31 mouse cellular contexts compared by ENCODE assay signal in genomic region chr10:9912395-9912794, GRCm38 (mm10). TPM values are rescaled to one million over a fixed set of nuclear protein-coding genes. Genes with fewer than 3 reads are reported as not detected.
DNase-seq lines count a peak whose midpoint lies in the region; ATAC-seq lines count a peak whose summit lies in the region.
"Had no signal": no experiment of that assay in that cellular context is flagged by ENCODE, and none has a peak within 500 bp of the region (broad histone marks: within the 10 kb centered on the region; RNA-seq: fewer than 3 reads in every experiment).

No protein-coding gene starts in this region.

- no peaks in the 10 kb centered on the region for H3K27me3 ChIP-seq in forebrain, embryonic 13.5 days
- H3K27me3 ChIP-seq in forebrain, embryonic 11.5 days (ENCODE audit: control insufficient read depth, insufficient read depth, low read length): no peaks in the 10 kb centered on the region
- no peaks in the 10 kb centered on the region for H3K27me3 ChIP-seq in forebrain, embryonic 16.5 days (replicated peaks; ENCODE audit: control insufficient read depth, insufficient read depth, low read length)
- H3K27me3 ChIP-seq: CH12.LX; embryonic facial prominence, embryonic 13.5 days; heart, embryonic 13.5 days; hindbrain, embryonic 12.5 days; hindbrain, embryonic 15.5 days; intestine, embryonic 15.5 days had no signal

- 61% methylated on average over 5 of the region's 5 CpGs for WGBS in forebrain, embryonic 13.5 days
- 89% methylated on average over 5 of the region's 5 CpGs for WGBS in forebrain, embryonic 11.5 days
- 33% methylated on average over 5 of the region's 5 CpGs for WGBS in forebrain, embryonic 16.5 days

- peak; percentile 60 for ATAC-seq in forebrain, embryonic 13.5 days
- ATAC-seq in forebrain, embryonic 11.5 days (replicated peaks; ENCODE audit: low FRiP score): no peak
- ATAC-seq in forebrain, embryonic 16.5 days: 0 out of 2 replicates have a peak, but pooled peaks have one; percentile 23
- ATAC-seq: intestine, embryonic 15.5 days; Patski had no signal

- H3K4me2 ChIP-seq in forebrain, embryonic 13.5 days: no peak overlapping the region; the same call in 1 of the 2 replicates
- no peak overlapping the region for H3K4me2 ChIP-seq in forebrain, embryonic 11.5 days (ENCODE audit: low read depth, low read length, severe bottlenecking)
- H3K4me2 ChIP-seq in forebrain, embryonic 16.5 days (ENCODE audit: low read length): no peak overlapping the region
- H3K4me2 ChIP-seq: embryonic facial prominence, embryonic 13.5 days; heart, embryonic 13.5 days; hindbrain, embryonic 12.5 days; hindbrain, embryonic 15.5 days; intestine, embryonic 15.5 days had no signal

- no peaks in the 10 kb centered on the region for H3K36me3 ChIP-seq in forebrain, embryonic 13.5 days (ENCODE audit: poor library complexity, severe bottlenecking)
- H3K36me3 ChIP-seq in forebrain, embryonic 11.5 days (ENCODE audit: control insufficient read depth, insufficient read depth, low read length): no peaks in the 10 kb centered on the region
- no peaks in the 10 kb centered on the region for H3K36me3 ChIP-seq in forebrain, embryonic 16.5 days (ENCODE audit: control insufficient read depth, insufficient read depth)
- H3K36me3 ChIP-seq: embryonic facial prominence, embryonic 10.5 days; embryonic facial prominence, embryonic 13.5 days; G1E; heart, embryonic 10.5 days; heart, embryonic 13.5 days; hindbrain, embryonic 12.5 days; hindbrain, embryonic 15.5 days; intestine, embryonic 15.5 days had no signal

- H3K4me1 ChIP-seq in forebrain, embryonic 13.5 days: no peaks in the 10 kb centered on the region
- no peaks in the 10 kb centered on the region for H3K4me1 ChIP-seq in forebrain, embryonic 11.5 days (replicated peaks; ENCODE audit: control insufficient read depth, insufficient read depth, low read length)
- peaks cover 3% of the 10 kb centered on the region; the same call in 1 of the 2 replicates for H3K4me1 ChIP-seq in forebrain, embryonic 16.5 days (replicated peaks; ENCODE audit: control insufficient read depth, insufficient read depth, low read length)
- H3K4me1 ChIP-seq: embryonic facial prominence, embryonic 10.5 days; embryonic facial prominence, embryonic 13.5 days; heart, embryonic 10.5 days; hindbrain, embryonic 12.5 days; hindbrain, embryonic 15.5 days; intestine, embryonic 15.5 days had no signal

- H3K9ac ChIP-seq in forebrain, embryonic 13.5 days: no peak overlapping the region
- H3K9ac ChIP-seq in forebrain, embryonic 11.5 days (ENCODE audit: low read length): no peak overlapping the region
- no peak overlapping the region for H3K9ac ChIP-seq in forebrain, embryonic 16.5 days (replicated peaks; ENCODE audit: low read depth, low read length)
- H3K9ac ChIP-seq: embryonic facial prominence, embryonic 13.5 days; heart, embryonic 13.5 days; hindbrain, embryonic 12.5 days; hindbrain, embryonic 15.5 days; intestine, embryonic 15.5 days had no signal

- H3K27ac ChIP-seq in forebrain, embryonic 13.5 days: no peak overlapping the region
- no peak overlapping the region for H3K27ac ChIP-seq in forebrain, embryonic 11.5 days (ENCODE audit: low read depth, low read length)
- H3K27ac ChIP-seq in forebrain, embryonic 16.5 days (ENCODE audit: low read length): no peak overlapping the region
- H3K27ac ChIP-seq: embryonic facial prominence, embryonic 10.5 days; embryonic facial prominence, embryonic 13.5 days; heart, adult 2 months; heart, embryonic 10.5 days; heart, embryonic 13.5 days; hindbrain, embryonic 12.5 days; hindbrain, embryonic 15.5 days; intestine, embryonic 15.5 days had no signal

- no peaks in the 10 kb centered on the region for H3K9me3 ChIP-seq in forebrain, embryonic 13.5 days (replicated peaks)
- no peaks in the 10 kb centered on the region for H3K9me3 ChIP-seq in forebrain, embryonic 11.5 days (ENCODE audit: control insufficient read depth, low read length)
- no peaks in the 10 kb centered on the region for H3K9me3 ChIP-seq in forebrain, embryonic 16.5 days (ENCODE audit: control insufficient read depth, low read length)
- H3K9me3 ChIP-seq: embryonic facial prominence, embryonic 10.5 days; embryonic facial prominence, embryonic 13.5 days; G1E; heart, embryonic 10.5 days; heart, embryonic 13.5 days; hindbrain, embryonic 12.5 days; hindbrain, embryonic 15.5 days; intestine, embryonic 15.5 days had no signal

- DNase-seq in forebrain, embryonic 11.5 days (ENCODE audit: low spot score): no peak
- peak; percentile 76 for DNase-seq in retina, postnatal 1 day
- no peak for DNase-seq in retina, embryonic 14.5 days (ENCODE audit: low spot score)
- no peak for DNase-seq in left cerebral cortex, adult 18-20 months (ENCODE audit: low spot score in 2 of 2)
- no peak for DNase-seq in urinary bladder, adult 18-20 months (ENCODE audit: low spot score in 2 of 2)
- DNase-seq: adrenal gland, postnatal 10 days; adrenal gland, postnatal 36 days; B cell, adult 2 months; cerebellum, adult 11 months; cerebellum, adult 2 months; cerebellum, adult 9-11 months; cerebellum, postnatal 36 days; embryo, embryonic 11 days; gastrocnemius, postnatal 36 days; heart, adult 2 months; heart, postnatal 14 days; heart, postnatal 4 days; kidney, adult 11 months had no signal

- no peak overlapping the region for H3K4me3 ChIP-seq in forebrain, embryonic 13.5 days
- H3K4me3 ChIP-seq in forebrain, embryonic 11.5 days (ENCODE audit: low read depth, low read length): no peak overlapping the region
- no peak overlapping the region for H3K4me3 ChIP-seq in forebrain, embryonic 16.5 days (replicated peaks; ENCODE audit: low read length)
- H3K4me3 ChIP-seq: embryonic facial prominence, embryonic 10.5 days; embryonic facial prominence, embryonic 13.5 days; erythroblast, embryonic 14.5 days; heart, adult 2 months; heart, embryonic 10.5 days; heart, embryonic 13.5 days; hindbrain, embryonic 12.5 days; hindbrain, embryonic 15.5 days; intestine, embryonic 15.5 days had no signal

RNA-seq across cellular contexts. Expression of gene Stxbp5, which starts 11.5 kb away (rescaled TPM):
- polyA plus RNA-seq in forebrain, embryonic 13.5 days (2015; fragmentation: Nextera tagmentation; extraction: Ambion mirVana): 5.8 and 6.0 TPM in 2 replicates
- polyA plus RNA-seq in forebrain, embryonic 11.5 days (2014; fragmentation: Nextera tagmentation; extraction: Ambion mirVana): 5.8 and 7.1 TPM in 2 replicates
- 6.4 and 6.9 TPM in 2 replicates for polyA plus RNA-seq in forebrain, embryonic 16.5 days (2015; fragmentation: Nextera tagmentation; extraction: Ambion mirVana)
- total RNA-seq in left cerebral cortex, adult 18-20 months (2021): 100 to 1,000 TPM in 1 of 2 experiments, 10 to 100 TPM in 1; 97.0 to 107 TPM
